Mouse (Mus musculus): Measurements from ENCODE around the gene Shld2. TPM values are rescaled to one million over a fixed set of nuclear protein-coding genes. Genes with fewer than 3 reads are reported as not detected.

Gene Shld2
- polyA plus RNA-seq, 1 experiment from 2014 or later = 11.8 TPM

GRCm38 (mm10) chr14:34344361-34344760, 34.1 kb upstream of the Shld2 start:
- H3K9ac ChIP-seq (ENCODE audit: low read depth, low read length) = no peak overlapping the region
- no peak for TF ChIP-seq CTCF (IDR thresholded peaks at IDR 0.05; ENCODE audit: low read depth)
- DNase-seq (ENCODE audit: low spot score) = no peak
- H3K4me2 ChIP-seq (ENCODE audit: low read length) = no peak overlapping the region
- no peak overlapping the region for H3K27ac ChIP-seq
- 87% methylated on average over 5 of the region's 5 CpGs for WGBS
- H3K4me1 ChIP-seq (replicated peaks; ENCODE audit: insufficient read depth, low read length) = no peaks in the 10 kb centered on the region
- no peaks in the 10 kb centered on the region for H3K9me3 ChIP-seq (replicated peaks; ENCODE audit: low read length)
- ATAC-seq (replicated peaks; ENCODE audit: low FRiP score, low read depth) = no peak
- H3K27me3 ChIP-seq (ENCODE audit: insufficient read depth, low read length) = no peaks in the 10 kb centered on the region
- no peak overlapping the region for H3K4me3 ChIP-seq (replicated peaks; ENCODE audit: low read depth, low read length)
- H3K36me3 ChIP-seq (ENCODE audit: insufficient read depth, low read length) = peaks cover 36% of the 10 kb centered on the region

DNA sequence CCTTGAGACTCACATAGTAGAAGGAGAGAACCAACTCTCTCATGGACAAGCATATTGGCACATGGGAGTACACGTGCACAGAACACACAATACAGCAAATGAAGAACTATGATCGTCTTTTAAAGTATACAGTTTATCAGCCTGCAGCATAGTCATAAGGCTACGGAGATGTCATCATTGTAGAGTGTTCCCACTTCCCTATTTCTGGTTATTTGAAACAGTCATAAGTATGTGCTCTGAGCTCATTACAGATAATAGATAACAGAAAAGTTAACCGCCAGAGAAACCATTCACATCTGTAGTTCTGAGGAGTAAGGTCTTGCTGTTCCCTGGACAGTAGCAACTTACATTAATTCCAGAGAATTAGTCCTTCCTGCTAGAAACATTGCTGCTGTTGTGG, 32.8 kb upstream of the Shld2 start:
- H3K27ac ChIP-seq = no peak overlapping the region
- H3K36me3 ChIP-seq (ENCODE audit: insufficient read depth, low read length) = peaks cover 39% of the 10 kb centered on the region
- WGBS = 92% methylated on average over 4 of the region's 4 CpGs
- H3K27me3 ChIP-seq (ENCODE audit: insufficient read depth, low read length) = no peaks in the 10 kb centered on the region
- TF ChIP-seq CTCF (IDR thresholded peaks at IDR 0.05; ENCODE audit: low read depth) = no peak
- ATAC-seq (replicated peaks; ENCODE audit: low FRiP score, low read depth) (no peak), DNase-seq (ENCODE audit: low spot score) (no peak)
- H3K9ac ChIP-seq (ENCODE audit: low read depth, low read length) = no peak overlapping the region
- H3K4me2 ChIP-seq (ENCODE audit: low read length) = no peak overlapping the region
- H3K9me3 ChIP-seq (replicated peaks; ENCODE audit: low read length) = no peaks in the 10 kb centered on the region
- H3K4me1 ChIP-seq (replicated peaks; ENCODE audit: insufficient read depth, low read length) = no peaks in the 10 kb centered on the region
- H3K4me3 ChIP-seq (replicated peaks; ENCODE audit: low read depth, low read length) = no peak overlapping the region

DNA sequence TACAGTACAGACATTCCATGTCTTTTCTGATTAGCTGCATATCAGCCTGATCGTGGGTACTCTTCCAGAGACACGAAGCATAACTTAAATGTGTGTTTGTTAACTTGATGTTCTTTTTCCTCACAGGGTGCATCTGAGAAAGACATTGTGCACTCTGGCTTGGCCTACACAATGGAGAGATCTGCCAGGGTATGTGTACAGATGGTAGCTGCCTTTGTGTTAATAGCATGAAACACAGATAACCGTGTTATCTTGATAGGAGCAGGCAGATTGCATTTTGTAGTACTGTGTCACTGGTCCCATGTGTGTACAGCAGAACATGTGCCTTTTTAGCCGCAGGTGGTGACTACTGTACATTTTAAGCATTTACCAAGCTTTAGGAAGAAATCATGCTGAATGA, 31.7 kb upstream of the Shld2 start:
- peaks cover 46% of the 10 kb centered on the region for H3K36me3 ChIP-seq (ENCODE audit: insufficient read depth, low read length)
- no peak for ATAC-seq (replicated peaks; ENCODE audit: low FRiP score, low read depth)
- TF ChIP-seq CTCF (IDR thresholded peaks at IDR 0.05; ENCODE audit: low read depth) = no peak
- no peak overlapping the region for H3K4me3 ChIP-seq (replicated peaks; ENCODE audit: low read depth, low read length)
- H3K27me3 ChIP-seq (ENCODE audit: insufficient read depth, low read length) = no peaks in the 10 kb centered on the region
- WGBS = 90% methylated on average over 4 of the region's 4 CpGs
- H3K9ac ChIP-seq (ENCODE audit: low read depth, low read length) = no peak overlapping the region
- no peak overlapping the region for H3K4me2 ChIP-seq (ENCODE audit: low read length)
- H3K27ac ChIP-seq = no peak overlapping the region
- no peaks in the 10 kb centered on the region for H3K9me3 ChIP-seq (replicated peaks; ENCODE audit: low read length)
- no peak for DNase-seq (ENCODE audit: low spot score)
- H3K4me1 ChIP-seq (replicated peaks; ENCODE audit: insufficient read depth, low read length) = no peaks in the 10 kb centered on the region

DNA sequence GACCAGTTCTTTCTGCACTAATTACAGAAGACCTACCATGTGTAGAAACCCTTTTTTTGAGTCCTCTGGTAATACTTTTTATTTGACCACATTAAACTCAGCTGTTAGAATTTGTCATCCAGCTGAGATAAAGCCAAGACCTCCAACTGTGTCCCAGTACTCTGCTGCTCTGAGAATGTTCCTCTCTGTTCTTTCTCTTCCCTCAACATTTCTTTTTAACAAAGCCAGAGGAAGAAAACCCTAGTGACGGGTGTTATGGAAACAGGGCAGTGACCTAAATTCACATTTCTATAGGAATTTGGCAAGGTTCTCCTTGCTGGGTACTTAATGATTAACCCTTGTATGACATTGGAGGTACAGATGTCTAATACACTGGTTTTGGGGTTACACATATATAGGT, 29.2 kb upstream of the Shld2 start:
- no peak overlapping the region for H3K4me2 ChIP-seq (ENCODE audit: low read length)
- H3K4me3 ChIP-seq (replicated peaks; ENCODE audit: low read depth, low read length) = no peak overlapping the region
- H3K27me3 ChIP-seq (ENCODE audit: insufficient read depth, low read length) = no peaks in the 10 kb centered on the region
- peaks cover 59% of the 10 kb centered on the region for H3K36me3 ChIP-seq (ENCODE audit: insufficient read depth, low read length)
- 57% methylated on average over 1 of the region's 1 CpGs for WGBS
- no peak for DNase-seq (ENCODE audit: low spot score)
- no peak for ATAC-seq (replicated peaks; ENCODE audit: low FRiP score, low read depth)
- no peak overlapping the region for H3K9ac ChIP-seq (ENCODE audit: low read depth, low read length)
- no peaks in the 10 kb centered on the region for H3K9me3 ChIP-seq (replicated peaks; ENCODE audit: low read length)
- no peak overlapping the region for H3K27ac ChIP-seq
- TF ChIP-seq CTCF (IDR thresholded peaks at IDR 0.05; ENCODE audit: low read depth) = no peak
- no peaks in the 10 kb centered on the region for H3K4me1 ChIP-seq (replicated peaks; ENCODE audit: insufficient read depth, low read length)

GRCm38 (mm10) chr14:34332476-34332875, 22.2 kb upstream of the Shld2 start:
- Histone ChIP-seq H3K9me3 (replicated peaks; ENCODE audit: low read length) (no peaks in the 10 kb centered on the region), H3K27ac (no peak overlapping the region), H3K4me1 (replicated peaks; ENCODE audit: insufficient read depth, low read length) (no peaks in the 10 kb centered on the region), H3K27me3 (ENCODE audit: insufficient read depth, low read length) (no peaks in the 10 kb centered on the region), H3K4me2 (ENCODE audit: low read length) (no peak overlapping the region), H3K4me3 (replicated peaks; ENCODE audit: low read depth, low read length) (no peak overlapping the region), H3K9ac (ENCODE audit: low read depth, low read length) (no peak overlapping the region), H3K36me3 (ENCODE audit: insufficient read depth, low read length) (peaks cover 51% of the 10 kb centered on the region)
- WGBS = 92% methylated on average over 5 of the region's 5 CpGs
- no peak for TF ChIP-seq CTCF (IDR thresholded peaks at IDR 0.05; ENCODE audit: low read depth)
- no peak for DNase-seq (ENCODE audit: low spot score)
- ATAC-seq (replicated peaks; ENCODE audit: low FRiP score, low read depth) = no peak

DNA sequence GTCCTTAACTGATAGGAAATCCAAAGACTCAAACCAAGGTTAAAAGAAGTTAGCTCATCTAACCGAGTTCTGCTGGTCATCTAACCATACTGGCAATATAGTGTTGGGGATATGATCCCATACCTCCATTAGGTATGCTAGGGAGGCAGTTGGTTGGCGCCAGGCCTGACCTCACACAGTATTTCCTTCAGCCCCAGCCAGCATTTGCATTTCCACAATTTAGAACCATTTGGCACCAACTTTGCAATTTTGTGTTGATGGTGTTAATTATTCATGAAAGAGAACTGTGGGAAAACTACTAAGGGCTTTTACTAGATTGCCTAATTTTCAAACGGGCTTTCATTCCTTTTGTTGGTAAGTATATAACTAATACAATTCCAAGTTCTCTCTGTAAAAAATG, 21.6 kb upstream of the Shld2 start:
- Histone ChIP-seq H3K4me3 (replicated peaks; ENCODE audit: low read depth, low read length) (no peak overlapping the region), H3K36me3 (ENCODE audit: insufficient read depth, low read length) (peaks cover 51% of the 10 kb centered on the region), H3K9ac (ENCODE audit: low read depth, low read length) (no peak overlapping the region), H3K4me2 (ENCODE audit: low read length) (no peak overlapping the region), H3K9me3 (replicated peaks; ENCODE audit: low read length) (no peaks in the 10 kb centered on the region), H3K4me1 (replicated peaks; ENCODE audit: insufficient read depth, low read length) (no peaks in the 10 kb centered on the region), H3K27ac (no peak overlapping the region), H3K27me3 (ENCODE audit: insufficient read depth, low read length) (no peaks in the 10 kb centered on the region)
- WGBS = 85% methylated on average over 3 of the region's 3 CpGs
- TF ChIP-seq CTCF (IDR thresholded peaks at IDR 0.05; ENCODE audit: low read depth) = no peak
- no peak for ATAC-seq (replicated peaks; ENCODE audit: low FRiP score, low read depth)
- DNase-seq (ENCODE audit: low spot score) = no peak

- DNase-seq (ENCODE audit: low spot score) = no peak
- H3K27me3 ChIP-seq (ENCODE audit: insufficient read depth, low read length) = no peaks in the 10 kb centered on the region
- no peak for ATAC-seq (replicated peaks; ENCODE audit: low FRiP score, low read depth)
- TF ChIP-seq CTCF (IDR thresholded peaks at IDR 0.05; ENCODE audit: low read depth) = no peak
- 94% methylated on average over 9 of the region's 9 CpGs for WGBS
- no peak overlapping the region for H3K27ac ChIP-seq
- no peaks in the 10 kb centered on the region for H3K9me3 ChIP-seq (replicated peaks; ENCODE audit: low read length)
- H3K4me3 ChIP-seq (replicated peaks; ENCODE audit: low read depth, low read length) = no peak overlapping the region
- H3K36me3 ChIP-seq (ENCODE audit: insufficient read depth, low read length) = peaks cover 40% of the 10 kb centered on the region
- H3K4me2 ChIP-seq (ENCODE audit: low read length) = no peak overlapping the region
- H3K4me1 ChIP-seq (replicated peaks; ENCODE audit: insufficient read depth, low read length) = no peaks in the 10 kb centered on the region
- no peak overlapping the region for H3K9ac ChIP-seq (ENCODE audit: low read depth, low read length)
These were observed 20.4 kb upstream of the Shld2 start for GRCm38 (mm10) chr14:34330657-34331158.
